Mouse (Mus musculus): ENCODE results near the gene Kcng4. TPM values are rescaled to one million over a fixed set of nuclear protein-coding genes. Genes with fewer than 3 reads are reported as not detected.

Kcng4 gene
- polyA plus RNA-seq (2012; rRNA removed): 0.17 and 0.51 TPM in 2 replicates

DNA sequence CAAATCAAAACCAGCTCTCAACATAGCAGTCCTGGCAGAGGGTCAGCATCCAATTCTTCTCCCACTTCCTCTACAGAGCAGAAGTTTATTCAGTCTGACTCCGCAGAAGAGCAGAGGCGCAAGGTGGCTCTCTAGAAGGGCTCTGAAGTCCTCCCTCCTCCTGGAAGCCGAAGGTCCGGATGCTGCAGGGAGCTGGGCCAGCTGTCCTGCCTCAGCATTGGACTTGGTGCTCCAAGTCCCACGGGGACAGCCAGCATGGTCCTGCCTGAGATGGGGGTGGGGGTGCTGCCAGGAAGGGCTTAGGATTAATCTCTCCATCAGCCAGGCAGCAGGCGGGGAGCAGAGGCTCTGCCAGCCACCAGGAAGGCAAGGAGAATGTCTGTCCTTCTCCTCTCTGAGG is at the start of gene Kcng4:
Gene Kcng4, minus strand, starts transcription at position 303 of the 400 bp plus-strand sequence.
- no peak for DNase-seq
- TF ChIP-seq POLR2A (IDR thresholded peaks at IDR 0.05; ENCODE audit: borderline replicate concordance, extremely low read depth, low read depth, low read length) (no peak), CTCF (IDR thresholded peaks at IDR 0.05; ENCODE audit: insufficient read depth, low read length) (no peak)
- H3K4me1 ChIP-seq (ENCODE audit: control insufficient read depth, insufficient read depth, low read length): peaks cover 5% of the 10 kb centered on the region
- no peak within 1 kb of the TSS for H3K4me3 ChIP-seq (replicated peaks; ENCODE audit: extremely low read depth, low read depth, low read length)
- WGBS: 13% methylated on average over 6 of the region's 6 CpGs

DNA sequence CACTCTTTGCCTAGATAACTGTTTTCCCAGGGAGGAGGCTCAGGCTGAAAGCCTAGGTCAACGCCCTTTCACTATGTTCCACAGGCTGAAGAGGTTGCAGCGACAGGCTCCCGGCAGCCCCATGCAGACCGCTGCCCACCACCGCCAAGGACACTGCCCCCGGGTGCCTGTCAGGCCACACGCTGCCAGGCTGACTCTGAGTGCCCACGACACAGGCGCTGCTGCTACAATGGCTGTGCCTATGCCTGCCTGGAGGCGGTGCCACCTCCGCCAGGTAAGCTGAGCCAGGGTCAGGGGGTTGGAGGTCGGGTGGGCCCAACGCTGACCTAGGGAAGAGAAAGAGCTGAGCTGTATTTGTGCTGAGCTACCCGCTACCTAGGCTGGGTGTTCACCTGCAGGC is 43.7 kb upstream of the Kcng4 start:
- Histone ChIP-seq H3K4me1 (ENCODE audit: control insufficient read depth, insufficient read depth, low read length) (no peaks in the 10 kb centered on the region), H3K4me3 (replicated peaks; ENCODE audit: extremely low read depth, low read depth, low read length) (no peak overlapping the region)
- TF ChIP-seq POLR2A (IDR thresholded peaks at IDR 0.05; ENCODE audit: borderline replicate concordance, extremely low read depth, low read depth, low read length) (no peak), CTCF (IDR thresholded peaks at IDR 0.05; ENCODE audit: insufficient read depth, low read length) (no peak)
- WGBS: 71% methylated on average over 14 of the region's 14 CpGs
- no peak for DNase-seq

GRCm38 (mm10) chr8:119678138-119678843 is 42.8 kb upstream of the Kcng4 start:
- peak overlapping the region; percentile 33 for H3K4me3 ChIP-seq (replicated peaks; ENCODE audit: extremely low read depth, low read depth, low read length)
- H3K4me1 ChIP-seq (ENCODE audit: control insufficient read depth, insufficient read depth, low read length): no peaks in the 10 kb centered on the region
- WGBS: 12% methylated on average over 18 of the region's 18 CpGs
- no peak for DNase-seq
- TF ChIP-seq CTCF (IDR thresholded peaks at IDR 0.05; ENCODE audit: insufficient read depth, low read length) (peak; percentile 58), POLR2A (IDR thresholded peaks at IDR 0.05; ENCODE audit: borderline replicate concordance, extremely low read depth, low read depth, low read length) (peak; percentile 10; the same call in 1 of the 2 replicates)

- peak; percentile 86 for DNase-seq
- no peak overlapping the region for H3K4me3 ChIP-seq (replicated peaks; ENCODE audit: extremely low read depth, low read depth, low read length)
- no peaks in the 10 kb centered on the region for H3K4me1 ChIP-seq (ENCODE audit: control insufficient read depth, insufficient read depth, low read length)
- TF ChIP-seq POLR2A (IDR thresholded peaks at IDR 0.05; ENCODE audit: borderline replicate concordance, extremely low read depth, low read depth, low read length): no peak
- peak; percentile 99 for TF ChIP-seq CTCF (IDR thresholded peaks at IDR 0.05; ENCODE audit: insufficient read depth, low read length)
- WGBS: 8% methylated on average over 8 of the region's 8 CpGs
These were observed 40.9 kb upstream of the Kcng4 start for GRCm38 (mm10) chr8:119676389-119676788.

- DNase-seq: no peak
- 80% methylated on average over 5 of the region's 5 CpGs for WGBS
- Histone ChIP-seq H3K4me3 (replicated peaks; ENCODE audit: extremely low read depth, low read depth, low read length) (no peak overlapping the region), H3K4me1 (ENCODE audit: control insufficient read depth, insufficient read depth, low read length) (peaks cover 4% of the 10 kb centered on the region; the same call in 1 of the 2 replicates)
- no peak for TF ChIP-seq POLR2A (IDR thresholded peaks at IDR 0.05; ENCODE audit: borderline replicate concordance, extremely low read depth, low read depth, low read length)
These were observed 40.0 kb upstream of the Kcng4 start for GRCm38 (mm10) chr8:119675457-119675856.

- TF ChIP-seq POLR2A (IDR thresholded peaks at IDR 0.05; ENCODE audit: borderline replicate concordance, extremely low read depth, low read depth, low read length): no peak
- 0 out of 2 replicates have a peak, but pooled peaks have one; percentile 26 for TF ChIP-seq CTCF (IDR thresholded peaks at IDR 0.05; ENCODE audit: insufficient read depth, low read length)
- peaks cover 6% of the 10 kb centered on the region; the same call in 1 of the 2 replicates for H3K4me1 ChIP-seq (ENCODE audit: control insufficient read depth, insufficient read depth, low read length)
- WGBS: 84% methylated on average over 11 of the region's 11 CpGs
- H3K4me3 ChIP-seq (replicated peaks; ENCODE audit: extremely low read depth, low read depth, low read length): no peak overlapping the region
- no peak for DNase-seq
These were observed 38.6 kb upstream of the Kcng4 start for GRCm38 (mm10) chr8:119673976-119674555.

DNA sequence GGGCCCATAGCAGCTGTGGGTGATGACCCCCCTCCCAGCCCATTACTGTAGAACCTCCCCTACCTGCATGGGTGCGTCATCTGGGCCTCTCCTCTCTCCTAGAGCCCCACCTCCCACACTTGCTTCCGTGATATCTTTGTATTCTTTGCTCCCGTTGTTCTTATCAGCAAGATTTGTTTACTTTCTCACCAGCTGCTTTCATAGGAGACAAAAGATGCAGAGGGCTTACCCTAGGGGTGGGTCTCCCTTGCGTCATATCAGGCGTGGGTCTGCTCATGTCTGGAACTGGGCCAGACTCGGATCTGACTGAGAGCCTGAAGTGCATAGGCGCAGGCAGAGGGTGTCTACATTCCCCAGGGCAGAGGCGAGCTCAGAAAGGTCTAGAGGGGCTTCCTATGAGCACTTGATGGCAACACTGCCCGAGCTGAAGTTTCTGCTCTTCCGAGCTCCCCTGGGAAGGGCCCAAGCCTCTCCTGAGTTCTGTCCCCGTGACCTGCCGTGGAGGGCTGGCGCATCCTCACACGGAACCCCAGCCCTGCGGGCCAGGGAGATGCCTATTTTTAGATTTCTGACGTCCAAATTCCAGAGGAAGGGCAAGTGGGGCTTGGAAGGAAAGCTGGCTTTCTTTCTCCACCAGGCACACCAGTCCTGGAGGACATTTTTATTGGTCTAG is 35.1 kb upstream of the Kcng4 start:
- H3K4me1 ChIP-seq (ENCODE audit: control insufficient read depth, insufficient read depth, low read length): peaks cover 12% of the 10 kb centered on the region; the same call in 1 of the 2 replicates
- peak; percentile 63 for DNase-seq
- H3K4me3 ChIP-seq (replicated peaks; ENCODE audit: extremely low read depth, low read depth, low read length): peak overlapping the region; percentile 7
- WGBS: 13% methylated on average over 16 of the region's 16 CpGs
- TF ChIP-seq CTCF (IDR thresholded peaks at IDR 0.05; ENCODE audit: insufficient read depth, low read length) (no peak), POLR2A (IDR thresholded peaks at IDR 0.05; ENCODE audit: borderline replicate concordance, extremely low read depth, low read depth, low read length) (peak; percentile 56; the same call in 1 of the 2 replicates)

DNA sequence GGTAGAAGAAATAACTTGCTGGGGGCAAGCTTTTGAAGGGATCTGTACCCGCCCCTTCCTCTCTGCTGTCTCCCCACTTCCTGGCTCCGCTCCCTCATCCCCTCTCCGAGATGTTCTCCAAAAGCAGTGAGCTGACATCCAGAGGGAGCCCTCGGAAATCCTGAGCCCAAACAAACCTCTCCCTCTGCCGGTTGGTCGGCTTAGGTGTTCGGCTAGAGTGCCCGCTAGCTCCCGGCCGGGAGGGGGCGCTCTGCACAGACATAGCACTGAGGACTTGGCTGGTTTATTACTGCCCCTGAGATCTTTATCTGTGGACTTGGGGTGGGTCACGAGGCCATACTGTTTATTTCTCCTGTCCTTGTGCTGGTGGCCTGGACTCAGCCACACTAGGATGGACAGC is 33.8 kb upstream of the Kcng4 start:
- 29% methylated on average over 12 of the region's 12 CpGs for WGBS

DNA sequence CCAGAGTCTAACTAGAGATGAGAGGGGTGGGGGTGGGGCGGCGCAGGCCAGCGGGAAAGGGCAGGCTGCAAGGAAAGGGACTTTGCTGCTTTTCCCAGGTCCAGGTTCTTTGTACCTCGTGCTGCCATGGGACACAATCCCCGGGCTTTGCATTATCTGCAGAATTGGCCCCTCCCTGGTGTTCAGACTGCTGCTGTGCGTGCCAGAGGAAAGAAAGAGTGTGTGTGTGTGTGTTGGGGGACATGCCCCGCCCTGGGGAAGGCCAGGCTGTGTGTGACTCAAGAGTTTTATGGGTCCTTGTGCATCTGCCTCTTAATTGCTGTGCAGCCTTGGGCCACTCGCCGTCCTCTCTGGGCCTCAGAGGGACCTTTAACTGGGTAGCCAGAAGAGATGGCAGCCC is 33.0 kb upstream of the Kcng4 start:
- no peak for DNase-seq
- TF ChIP-seq POLR2A (IDR thresholded peaks at IDR 0.05; ENCODE audit: borderline replicate concordance, extremely low read depth, low read depth, low read length) (no peak), CTCF (IDR thresholded peaks at IDR 0.05; ENCODE audit: insufficient read depth, low read length) (no peak)
- H3K4me3 ChIP-seq (replicated peaks; ENCODE audit: extremely low read depth, low read depth, low read length): no peak overlapping the region
- 62% methylated on average over 9 of the region's 9 CpGs for WGBS
- peaks cover 12% of the 10 kb centered on the region; the same call in 1 of the 2 replicates for H3K4me1 ChIP-seq (ENCODE audit: control insufficient read depth, insufficient read depth, low read length)

More for the DNA sequence above, 33.8 kb upstream of the Kcng4 start:
- peaks cover 12% of the 10 kb centered on the region; the same call in 1 of the 2 replicates for H3K4me1 ChIP-seq (ENCODE audit: control insufficient read depth, insufficient read depth, low read length)
- H3K4me3 ChIP-seq (replicated peaks; ENCODE audit: extremely low read depth, low read depth, low read length): no peak overlapping the region
- peak; percentile 50 for TF ChIP-seq CTCF (IDR thresholded peaks at IDR 0.05; ENCODE audit: insufficient read depth, low read length)
- TF ChIP-seq POLR2A (IDR thresholded peaks at IDR 0.05; ENCODE audit: borderline replicate concordance, extremely low read depth, low read depth, low read length): no peak
- peak; percentile 56 for DNase-seq
